ENCODE assay signal across 16 mouse cellular contexts in genomic region chr8:85565186-85565585, GRCm38 (mm10).
"Had no signal": no experiment of that assay in that cellular context is flagged by ENCODE, and none has a peak within 500 bp of the region (broad histone marks: within the 10 kb centered on the region; RNA-seq: fewer than 3 reads in every experiment).

No protein-coding gene starts in this region.

- H3K9ac ChIP-seq: neural tube, embryonic 13.5 days; neural tube, embryonic 15.5 days; stomach, embryonic 15.5 days had no signal

- H3K4me3 ChIP-seq: neural tube, embryonic 13.5 days; neural tube, embryonic 15.5 days; stomach, embryonic 15.5 days had no signal

- H3K27ac ChIP-seq: neural tube, embryonic 13.5 days; neural tube, embryonic 15.5 days; stomach, embryonic 15.5 days; stomach, postnatal 0 days had no signal

- H3K4me1 ChIP-seq: neural tube, embryonic 13.5 days; neural tube, embryonic 15.5 days; stomach, embryonic 15.5 days had no signal

- H3K9me3 ChIP-seq: neural tube, embryonic 13.5 days; neural tube, embryonic 15.5 days; stomach, embryonic 15.5 days had no signal

- H3K27me3 ChIP-seq: neural tube, embryonic 13.5 days; neural tube, embryonic 15.5 days; stomach, embryonic 15.5 days had no signal

- DNase-seq: retina, postnatal 1 day; right cerebral cortex, adult 18-20 months; right cerebral cortex, postnatal 14 days; right cerebral cortex, postnatal 25 days; right cerebral cortex, postnatal 4 days; spleen, adult 18-20 months; thymus, adult 18-20 months; thymus, adult 2 months; thymus, postnatal 14 days; thymus, postnatal 25 days; thymus, postnatal 36 days; thymus, postnatal 4 days had no signal

- H3K36me3 ChIP-seq: neural tube, embryonic 13.5 days; neural tube, embryonic 15.5 days; stomach, embryonic 15.5 days had no signal
